Mouse (Mus musculus): ENCODE data around the gene Gm17190.

The Gm17190 gene

DNA sequence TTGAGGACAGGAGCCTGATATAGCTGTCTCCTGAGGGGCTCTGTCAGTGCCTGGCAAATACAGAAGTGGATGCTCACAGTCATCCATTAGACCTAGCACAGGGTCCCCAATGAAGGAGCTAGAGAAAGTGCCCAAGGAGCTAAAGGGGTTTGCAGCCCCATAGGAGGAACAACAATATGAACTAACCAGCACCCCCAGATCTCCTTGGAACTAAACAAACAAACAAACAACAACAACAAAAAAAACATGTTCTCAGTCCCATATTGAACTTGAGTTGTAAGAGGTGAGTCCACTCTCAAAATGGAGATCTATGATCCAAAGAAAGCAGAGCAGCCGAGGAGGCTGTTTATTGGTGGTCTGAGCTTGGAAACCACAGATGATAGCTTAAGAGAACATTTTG lies at the start of gene Gm17190:
Gene Gm17190 (plus strand): TSS at position 301 of the 400 bp plus-strand sequence.
- WGBS = 94% methylated on average over 1 of the region's 1 CpGs

- 89% methylated on average over 1 of the region's 1 CpGs for WGBS
These were observed 42.3 kb upstream of the Gm17190 start for GRCm38 (mm10) chr13:96039536-96039935.

DNA sequence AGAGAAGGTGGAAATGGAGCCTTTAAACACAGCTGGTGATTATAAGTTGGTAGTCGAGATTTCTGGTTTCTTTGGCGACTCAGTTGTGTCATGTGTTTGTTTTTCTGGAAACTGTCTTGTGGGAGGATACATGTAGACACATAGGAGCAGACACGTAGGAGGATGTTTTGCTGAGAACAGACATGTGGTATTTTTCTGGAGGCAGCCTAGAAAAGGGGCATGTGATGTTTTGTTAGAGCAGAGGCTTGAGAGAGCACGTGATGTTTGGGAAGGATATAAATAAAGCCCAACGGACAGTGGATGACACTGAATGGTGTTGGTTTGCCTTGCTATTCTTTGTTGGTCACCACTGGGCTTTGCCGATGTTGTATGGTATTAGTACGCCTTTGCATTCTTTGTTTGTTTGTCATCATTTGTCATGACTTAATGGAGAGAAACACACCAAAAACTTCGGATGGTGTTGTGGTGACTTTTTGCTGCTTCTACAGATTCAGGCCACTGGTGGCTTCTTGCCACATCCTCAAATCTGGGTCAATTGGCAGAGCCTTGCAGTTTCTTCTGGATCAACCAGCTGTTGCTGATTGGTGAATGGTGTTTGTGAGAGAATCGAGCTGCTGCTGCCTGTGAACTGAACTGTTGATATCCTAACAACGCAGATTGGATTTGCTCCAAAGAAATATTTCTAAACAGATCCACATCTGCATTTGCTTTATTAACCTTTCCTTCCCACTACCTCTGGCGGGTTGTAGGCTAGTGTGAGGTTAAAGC lies 41.4 kb upstream of the Gm17190 start:
- WGBS = 65% methylated on average over 11 of the region's 11 CpGs

DNA sequence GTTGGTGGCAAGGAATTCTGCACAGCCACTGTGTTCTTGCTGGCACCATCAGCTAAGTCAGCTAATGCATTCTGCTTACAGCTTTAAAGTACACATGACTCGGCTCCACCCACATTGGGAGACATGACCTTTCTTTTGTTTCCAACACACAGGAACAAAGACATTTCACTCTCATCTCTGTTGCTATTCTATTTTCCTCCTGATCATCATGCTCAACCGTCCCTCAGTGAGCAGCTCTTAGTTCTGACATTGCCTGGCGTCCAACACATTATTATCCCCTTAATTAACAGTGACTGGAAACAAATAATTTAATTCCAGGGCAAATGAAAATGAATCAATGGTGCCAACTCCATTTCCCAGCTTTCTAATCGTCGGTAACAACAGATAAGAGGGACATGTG lies 36.5 kb upstream of the Gm17190 start:
- 60% methylated on average over 5 of the region's 5 CpGs for WGBS

- 90% methylated on average over 3 of the region's 3 CpGs for WGBS
These were observed 29.1 kb upstream of the Gm17190 start for GRCm38 (mm10) chr13:96052755-96053154.

DNA sequence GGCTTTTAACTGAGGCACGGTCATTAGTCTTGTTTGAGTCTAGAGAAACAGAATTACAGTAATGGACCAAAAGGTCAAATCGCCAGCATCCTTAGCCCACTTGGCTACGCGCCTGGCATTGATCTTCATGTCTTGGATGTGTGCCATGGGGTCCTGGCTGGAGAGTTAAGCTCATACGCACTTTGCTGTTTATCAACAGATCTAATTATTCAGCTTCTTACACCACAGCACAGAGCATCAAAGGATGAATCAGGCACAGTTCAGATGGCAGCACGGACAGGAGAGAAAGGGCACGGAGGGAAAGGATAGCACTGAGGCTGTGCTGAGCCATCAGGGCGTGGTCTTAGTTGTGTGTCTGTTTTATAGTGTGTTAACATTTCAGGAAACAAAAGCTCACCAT lies 8.3 kb upstream of the Gm17190 start:
- WGBS = 45% methylated on average over 8 of the region's 8 CpGs

- 91% methylated on average over 3 of the region's 3 CpGs for WGBS
These were observed 578 bp upstream of the Gm17190 start, which contains the start of gene Gm20075 for GRCm38 (mm10) chr13:96081276-96081675. TSS of gene Gm20075 (minus strand) at chr13:96081376.

DNA sequence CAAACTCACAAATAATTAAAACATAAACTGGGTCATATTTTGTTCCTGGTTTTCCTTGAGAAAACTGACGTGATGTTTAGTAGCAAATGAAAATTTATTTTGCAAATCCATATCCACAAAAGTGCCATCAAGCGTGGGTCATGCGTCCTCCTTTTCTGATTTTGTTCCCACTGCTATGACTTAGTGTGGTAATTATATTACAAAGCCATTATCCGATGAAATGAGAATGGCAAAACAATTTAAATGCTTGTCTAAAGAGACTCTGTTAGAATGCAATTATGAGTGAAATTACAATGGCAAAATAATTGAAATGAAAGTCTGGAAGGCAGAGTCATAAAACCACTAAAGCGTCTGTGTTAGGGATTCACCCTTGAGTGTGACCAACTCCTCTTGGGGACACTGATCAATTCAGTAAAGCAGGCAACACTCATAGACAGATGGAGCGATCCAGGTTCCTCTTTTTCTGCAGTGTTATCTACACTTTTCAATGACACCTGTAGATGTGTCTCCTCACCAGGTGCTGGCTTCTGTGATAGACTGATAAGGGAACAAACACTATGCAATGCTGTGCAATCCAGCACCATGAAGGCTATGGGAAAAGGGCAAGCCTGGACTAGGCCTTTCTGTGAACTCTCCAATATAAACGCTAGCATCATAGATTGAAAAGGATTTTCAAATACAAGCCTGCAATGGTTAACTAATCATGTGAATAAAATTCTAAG lies 3.9 kb downstream of the Gm17190 start:
- 93% methylated on average over 7 of the region's 7 CpGs for WGBS

DNA sequence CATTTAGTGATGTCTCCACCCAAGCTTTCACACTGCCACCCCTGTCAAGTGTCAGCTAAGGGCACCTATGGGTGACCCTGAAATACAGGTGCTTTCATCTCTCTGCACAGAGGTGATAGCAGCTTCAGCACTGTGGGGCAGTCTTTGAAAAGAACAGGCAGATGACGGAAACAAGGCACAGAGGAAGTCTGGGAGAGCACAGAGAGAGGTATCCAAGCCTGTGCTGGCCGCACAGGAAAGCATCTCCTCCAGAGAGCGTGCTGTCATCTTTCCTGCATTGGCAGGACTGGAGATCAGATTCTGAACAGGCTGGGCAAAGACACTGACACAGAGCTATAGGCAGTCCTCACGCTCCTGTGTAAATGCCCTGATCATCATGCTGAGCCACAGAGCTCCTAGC lies 9.1 kb downstream of the Gm17190 start:
- WGBS = 77% methylated on average over 4 of the region's 4 CpGs

DNA sequence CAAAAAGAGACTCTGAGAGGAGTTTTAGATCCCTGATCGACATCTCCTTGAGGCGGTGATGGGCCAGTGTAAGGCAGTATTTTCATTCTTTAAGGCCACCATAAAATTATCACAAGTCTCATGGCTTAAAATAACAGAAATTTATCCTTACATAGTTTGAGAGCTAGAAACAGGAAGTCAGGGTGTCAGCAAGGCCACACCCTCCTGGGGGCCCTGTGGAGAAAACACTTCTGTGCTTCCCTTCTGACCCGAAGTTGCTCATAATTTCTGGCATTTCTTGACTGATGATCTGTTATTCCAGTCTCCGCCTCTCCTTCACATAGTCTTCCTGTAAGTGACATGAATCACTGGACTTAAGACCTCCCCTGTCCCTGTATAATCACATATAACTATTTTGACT lies 24.5 kb downstream of the Gm17190 start:
- 92% methylated on average over 4 of the region's 4 CpGs for WGBS

DNA sequence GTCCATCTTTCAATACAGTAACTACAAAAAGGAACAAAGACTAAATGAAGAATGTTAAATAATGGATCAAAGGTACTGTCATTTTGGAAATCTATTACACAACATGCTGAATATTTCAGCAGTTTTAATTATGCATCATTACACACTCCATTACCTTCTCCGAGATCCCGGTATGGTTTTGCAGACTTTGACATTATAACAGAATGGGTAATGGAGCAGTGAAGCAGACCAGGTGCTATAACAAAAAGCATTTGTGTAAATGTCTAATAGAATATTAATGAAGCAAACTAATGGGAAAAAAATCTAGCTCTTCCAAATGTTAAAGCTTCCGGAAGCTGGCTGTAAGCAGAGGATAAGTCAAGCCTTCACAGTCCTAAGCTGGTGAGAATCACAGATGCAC lies 28.9 kb downstream of the Gm17190 start:
- 67% methylated on average over 3 of the region's 3 CpGs for WGBS

GRCm38 (mm10) chr13:96112711-96113110 lies 30.9 kb downstream of the Gm17190 start:
- WGBS = 89% methylated on average over 2 of the region's 2 CpGs

GRCm38 (mm10) chr13:96125011-96125410 lies 43.2 kb downstream of the Gm17190 start:
- WGBS = 80% methylated on average over 5 of the region's 5 CpGs

DNA sequence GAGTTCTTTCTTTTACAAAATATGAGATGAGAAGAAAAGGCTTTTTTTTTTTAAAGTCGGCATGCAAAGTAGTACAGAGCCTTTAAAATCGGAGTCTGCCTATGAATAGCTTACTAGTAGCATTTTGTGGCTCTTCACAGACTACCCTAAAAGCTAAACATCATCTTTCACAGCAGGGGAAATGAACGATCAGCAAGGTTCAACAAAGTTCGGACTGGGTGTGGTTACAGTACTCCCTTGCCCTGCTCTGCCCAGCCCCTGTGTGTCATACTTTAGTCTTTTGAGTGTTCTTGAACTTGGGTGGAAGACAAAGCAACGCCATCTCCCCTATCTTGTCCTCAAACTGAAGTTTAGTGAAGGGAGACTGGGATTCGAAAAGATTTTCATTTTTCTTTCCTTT lies 44.8 kb downstream of the Gm17190 start:
- 64% methylated on average over 6 of the region's 6 CpGs for WGBS

GRCm38 (mm10) chr13:96129081-96129480 lies 47.2 kb downstream of the Gm17190 start:
- 88% methylated on average over 3 of the region's 3 CpGs for WGBS

DNA sequence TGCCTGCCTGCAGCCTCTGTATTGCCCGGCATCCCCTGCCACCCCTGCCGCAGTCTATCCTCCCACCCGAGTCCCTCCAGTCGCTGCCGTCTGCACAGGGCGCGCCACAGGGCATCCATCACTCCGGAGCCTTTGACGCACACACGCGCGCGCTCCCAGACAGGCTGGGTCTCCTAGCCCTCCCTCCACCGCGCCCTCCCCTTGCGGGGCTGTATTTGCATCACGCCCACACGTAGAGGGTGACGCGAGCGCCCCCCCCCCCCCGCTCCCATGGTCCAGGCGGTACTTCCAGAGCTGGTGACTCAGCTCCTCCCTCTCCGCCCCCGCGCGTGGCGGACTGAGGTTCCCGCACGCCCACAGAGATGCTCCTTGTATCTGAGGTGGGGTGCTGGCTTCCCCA lies 49.2 kb downstream of the Gm17190 start:
- 1% methylated on average over 29 of the region's 30 CpGs for WGBS

GRCm38 (mm10) chr13:96131911-96132310 lies 50.1 kb downstream of the Gm17190 start:
- under 1% methylated on average over 19 of the region's 19 CpGs for WGBS

GRCm38 (mm10) chr13:96132401-96132816 lies 50.6 kb downstream of the Gm17190 start, which contains the start of gene Sv2c:
TSS of gene Sv2c (minus strand) at chr13:96132577.
- whole genome bisulfite sequencing = 2% methylated on average over 43 of the region's 44 CpGs
